Mouse (Mus musculus) macrophage (primary cell): ENCODE results near the gene 1700016K19Rik. TPM values are rescaled to one million over a fixed set of nuclear protein-coding genes. Genes with fewer than 3 reads are reported as not detected.

Experiments
- H3K27ac ChIP-seq: fragments of 350-480 bp; formaldehyde crosslinking; 2 replicates; pipeline ENCODE4 v1.9.0; 2021
- H3K36me3 ChIP-seq: fragments of 350-480 bp; formaldehyde crosslinking; 2 replicates; pipeline ENCODE4 v1.9.0; 2021; ENCODE audit errors: inconsistent target
- H3K4me3 ChIP-seq: fragments of 350-480 bp; formaldehyde crosslinking; 2 replicates; pipeline ENCODE4 v1.9.0; 2021; ENCODE audit errors: inconsistent target
- H3K79me2 ChIP-seq: fragments of 350-480 bp; formaldehyde crosslinking; 2 replicates; pipeline ENCODE4 v1.9.0; 2021; ENCODE audit errors: inconsistent target
- WGBS: methylation state at CpG from one replicate; pipeline ENCODE4 v1.1.7; 2026; ENCODE audit warnings: inconsistent platforms; ENCODE audit not compliant: missing documents; 5-methylcytosine and 5-hydroxymethylcytosine counted together
- polyA plus RNA-seq: library from polyadenylated mRNA; stranded (reverse); fragments of 250-400 nt; gene quantifications from 3 replicates; pipeline ENCODE4 v1.2.4, GENCODE M21; 2018; ENCODE audit warnings: inconsistent platforms

Gene 1700016K19Rik
- polyA plus RNA-seq, 1 experiment from 2014 or later = not detected

- no peak overlapping the region for H3K4me3 ChIP-seq
- H3K27ac ChIP-seq = no peak overlapping the region
- WGBS = 77% methylated on average over 2 of the region's 3 CpGs
- no peaks in the 10 kb centered on the region for H3K36me3 ChIP-seq
- H3K79me2 ChIP-seq = no peaks in the 10 kb centered on the region
Observed at GRCm38 (mm10) chr11:75972188-75972587, 27.5 kb upstream of the 1700016K19Rik start.

- Histone ChIP-seq H3K79me2 (no peaks in the 10 kb centered on the region), H3K4me3 (no peak overlapping the region), H3K27ac (no peak overlapping the region), H3K36me3 (no peaks in the 10 kb centered on the region)
- 90% methylated on average over 6 of the region's 7 CpGs for WGBS
Observed at GRCm38 (mm10) chr11:75972916-75973567, 26.7 kb upstream of the 1700016K19Rik start.

- WGBS = 100% methylated on average over 1 of the region's 1 CpGs
- Histone ChIP-seq H3K79me2 (no peaks in the 10 kb centered on the region), H3K36me3 (no peaks in the 10 kb centered on the region), H3K4me3 (no peak overlapping the region), H3K27ac (no peak overlapping the region)
Observed at GRCm38 (mm10) chr11:75973988-75974387, 25.7 kb upstream of the 1700016K19Rik start.

- Histone ChIP-seq H3K79me2 (no peaks in the 10 kb centered on the region), H3K4me3 (no peak overlapping the region), H3K36me3 (no peaks in the 10 kb centered on the region), H3K27ac (no peak overlapping the region)
- WGBS = 18% methylated on average over 8 of the region's 8 CpGs
Observed at GRCm38 (mm10) chr11:75976748-75977147, 23.0 kb upstream of the 1700016K19Rik start.

- Histone ChIP-seq H3K27ac (no peak overlapping the region), H3K4me3 (no peak overlapping the region)
- 41% methylated on average over 6 of the region's 6 CpGs for WGBS
Observed at GRCm38 (mm10) chr11:75978051-75978450, 21.7 kb upstream of the 1700016K19Rik start.

GRCm38 (mm10) chr11:75980413-75980812, 19.3 kb upstream of the 1700016K19Rik start:
- no peaks in the 10 kb centered on the region for H3K79me2 ChIP-seq
- H3K27ac ChIP-seq = no peak overlapping the region
- no peak overlapping the region for H3K4me3 ChIP-seq
- WGBS = 61% methylated on average over 2 of the region's 2 CpGs
- H3K36me3 ChIP-seq = no peaks in the 10 kb centered on the region

More at GRCm38 (mm10) chr11:75978051-75978450, 21.7 kb upstream of the 1700016K19Rik start:
- Histone ChIP-seq H3K79me2 (no peaks in the 10 kb centered on the region), H3K36me3 (no peaks in the 10 kb centered on the region)

GRCm38 (mm10) chr11:75983194-75983593, 16.5 kb upstream of the 1700016K19Rik start:
- WGBS = 70% methylated on average over 4 of the region's 4 CpGs
- Histone ChIP-seq H3K27ac (no peak overlapping the region), H3K4me3 (no peak overlapping the region)

GRCm38 (mm10) chr11:75984581-75984980, 15.1 kb upstream of the 1700016K19Rik start:
- Histone ChIP-seq H3K4me3 (no peak overlapping the region), H3K27ac (no peak overlapping the region), H3K36me3 (no peaks in the 10 kb centered on the region), H3K79me2 (no peaks in the 10 kb centered on the region)
- WGBS = 100% methylated on average over 1 of the region's 1 CpGs

More at GRCm38 (mm10) chr11:75983194-75983593, 16.5 kb upstream of the 1700016K19Rik start:
- Histone ChIP-seq H3K79me2 (no peaks in the 10 kb centered on the region), H3K36me3 (no peaks in the 10 kb centered on the region)

GRCm38 (mm10) chr11:75985948-75986347, 13.8 kb upstream of the 1700016K19Rik start:
- Histone ChIP-seq H3K4me3 (no peak overlapping the region), H3K27ac (no peak overlapping the region), H3K36me3 (no peaks in the 10 kb centered on the region), H3K79me2 (no peaks in the 10 kb centered on the region)
- 85% methylated on average over 7 of the region's 7 CpGs for WGBS

GRCm38 (mm10) chr11:75990965-75991835, 8.5 kb upstream of the 1700016K19Rik start:
- Histone ChIP-seq H3K79me2 (no peaks in the 10 kb centered on the region), H3K27ac (no peak overlapping the region), H3K4me3 (no peak overlapping the region), H3K36me3 (no peaks in the 10 kb centered on the region)
- WGBS = 94% methylated on average over 15 of the region's 15 CpGs

- H3K27ac ChIP-seq = no peak overlapping the region
- no peaks in the 10 kb centered on the region for H3K36me3 ChIP-seq
- WGBS = 66% methylated on average over 8 of the region's 8 CpGs
- H3K79me2 ChIP-seq = no peaks in the 10 kb centered on the region
- H3K4me3 ChIP-seq = no peak overlapping the region
Observed at GRCm38 (mm10) chr11:75991911-75992310, 7.8 kb upstream of the 1700016K19Rik start.

GRCm38 (mm10) chr11:75992481-75992880, 7.2 kb upstream of the 1700016K19Rik start:
- no peak overlapping the region for H3K4me3 ChIP-seq
- no peaks in the 10 kb centered on the region for H3K36me3 ChIP-seq
- no peak overlapping the region for H3K27ac ChIP-seq
- WGBS = 21% methylated on average over 8 of the region's 8 CpGs
- H3K79me2 ChIP-seq = no peaks in the 10 kb centered on the region

GRCm38 (mm10) chr11:75994357-75994756, 5.4 kb upstream of the 1700016K19Rik start:
- Histone ChIP-seq H3K27ac (no peak overlapping the region), H3K4me3 (no peak overlapping the region), H3K36me3 (no peaks in the 10 kb centered on the region), H3K79me2 (no peaks in the 10 kb centered on the region)
- WGBS = 94% methylated on average over 9 of the region's 9 CpGs

GRCm38 (mm10) chr11:76000701-76001100, 989 bp downstream of the 1700016K19Rik start:
- Histone ChIP-seq H3K36me3 (no peaks in the 10 kb centered on the region), H3K79me2 (no peaks in the 10 kb centered on the region), H3K4me3 (no peak overlapping the region), H3K27ac (no peak overlapping the region)
- 82% methylated on average over 5 of the region's 5 CpGs for WGBS

- Histone ChIP-seq H3K4me3 (no peak overlapping the region), H3K27ac (no peak overlapping the region), H3K79me2 (no peaks in the 10 kb centered on the region), H3K36me3 (no peaks in the 10 kb centered on the region)
- 54% methylated on average over 3 of the region's 3 CpGs for WGBS
Observed at GRCm38 (mm10) chr11:76001237-76001878, 1.6 kb downstream of the 1700016K19Rik start.
